Mouse (Mus musculus): ENCODE results near the gene Bend7. TPM values are rescaled to one million over a fixed set of nuclear protein-coding genes. Genes with fewer than 3 reads are reported as not detected.

Bend7 gene
- total RNA-seq (2021) = 1 to 10 TPM; 2.3 to 2.4 TPM

- peak in 1 of 2 experiments; percentile 21 for DNase-seq (ENCODE audit: extremely low spot score in 1 of 2, low spot score in 1 of 2)
Observed at GRCm38 (mm10) chr2:4717769-4718661, at the start of gene Bend7. Gene Bend7 (plus strand): TSS chr2:4717831.

GRCm38 (mm10) chr2:4668626-4669025, 49.0 kb upstream of the Bend7 start:
- DNase-seq (ENCODE audit: extremely low spot score in 1 of 2, low spot score in 1 of 2) = no peak

- no peak for DNase-seq (ENCODE audit: extremely low spot score in 1 of 2, low spot score in 1 of 2)
Observed at GRCm38 (mm10) chr2:4669701-4670100, 47.9 kb upstream of the Bend7 start.

- DNase-seq (ENCODE audit: extremely low spot score in 1 of 2, low spot score in 1 of 2) = no peak
Observed at GRCm38 (mm10) chr2:4671636-4672035, 46.0 kb upstream of the Bend7 start.

GRCm38 (mm10) chr2:4679886-4680285, 37.7 kb upstream of the Bend7 start:
- DNase-seq (ENCODE audit: extremely low spot score in 1 of 2, low spot score in 1 of 2) = no peak

GRCm38 (mm10) chr2:4711262-4711661, 6.4 kb upstream of the Bend7 start:
- DNase-seq (ENCODE audit: extremely low spot score in 1 of 2, low spot score in 1 of 2) = no peak

GRCm38 (mm10) chr2:4717081-4717768, 406 bp upstream of the Bend7 start:
- DNase-seq (ENCODE audit: extremely low spot score in 1 of 2, low spot score in 1 of 2) = peak in 1 of 2 experiments; percentile 10

- DNase-seq (ENCODE audit: extremely low spot score in 1 of 2, low spot score in 1 of 2) = no peak
Observed at GRCm38 (mm10) chr2:4723088-4723487, 5.5 kb downstream of the Bend7 start.

- no peak for DNase-seq (ENCODE audit: extremely low spot score in 1 of 2, low spot score in 1 of 2)
Observed at GRCm38 (mm10) chr2:4730161-4730560, 12.5 kb downstream of the Bend7 start.

GRCm38 (mm10) chr2:4733971-4734370, 16.3 kb downstream of the Bend7 start:
- DNase-seq (ENCODE audit: extremely low spot score in 1 of 2, low spot score in 1 of 2) = no peak

GRCm38 (mm10) chr2:4736095-4736797, 18.6 kb downstream of the Bend7 start:
- DNase-seq (ENCODE audit: extremely low spot score in 1 of 2, low spot score in 1 of 2) = no peak

- DNase-seq (ENCODE audit: extremely low spot score in 1 of 2, low spot score in 1 of 2) = no peak
Observed at GRCm38 (mm10) chr2:4736798-4737155, 19.1 kb downstream of the Bend7 start.

GRCm38 (mm10) chr2:4751918-4752317, 34.3 kb downstream of the Bend7 start:
- no peak for DNase-seq (ENCODE audit: extremely low spot score in 1 of 2, low spot score in 1 of 2)

GRCm38 (mm10) chr2:4755716-4756115, 38.1 kb downstream of the Bend7 start:
- DNase-seq (ENCODE audit: extremely low spot score in 1 of 2, low spot score in 1 of 2) = no peak

- no peak for DNase-seq (ENCODE audit: extremely low spot score in 1 of 2, low spot score in 1 of 2)
Observed at GRCm38 (mm10) chr2:4757218-4757617, 39.6 kb downstream of the Bend7 start.

GRCm38 (mm10) chr2:4760741-4761140, 43.1 kb downstream of the Bend7 start:
- no peak for DNase-seq (ENCODE audit: extremely low spot score in 1 of 2, low spot score in 1 of 2)

GRCm38 (mm10) chr2:4761906-4762305, 44.3 kb downstream of the Bend7 start:
- no peak for DNase-seq (ENCODE audit: extremely low spot score in 1 of 2, low spot score in 1 of 2)

GRCm38 (mm10) chr2:4764071-4764470, 46.4 kb downstream of the Bend7 start:
- DNase-seq (ENCODE audit: extremely low spot score in 1 of 2, low spot score in 1 of 2) = no peak

- no peak for DNase-seq (ENCODE audit: extremely low spot score in 1 of 2, low spot score in 1 of 2)
Observed at GRCm38 (mm10) chr2:4770376-4770775, 52.7 kb downstream of the Bend7 start.

- no peak for DNase-seq (ENCODE audit: extremely low spot score in 1 of 2, low spot score in 1 of 2)
Observed at GRCm38 (mm10) chr2:4773911-4774310, 56.3 kb downstream of the Bend7 start.

GRCm38 (mm10) chr2:4777291-4777690, 59.7 kb downstream of the Bend7 start:
- no peak for DNase-seq (ENCODE audit: extremely low spot score in 1 of 2, low spot score in 1 of 2)

Data from layer of hippocampus, postnatal 25 days (tissue).